Mouse (Mus musculus) thymus, postnatal 36 days (tissue): ENCODE results near the gene Scd4.
"Not testable (repeated sequence)": the region's sequence is repeated elsewhere in the genome, so short reads cannot be mapped to it uniquely, and the experiment has no call there.

Experiments
- DNase-seq, 2 experiments: peaks; one replicate each; pipeline ENCODE4 v3.0.0; 2022; ENCODE audit warnings: mixed read lengths in 2 of 2

Scd4 gene

GRCm38 (mm10) chr19:44301176-44301575 is 31.7 kb upstream of the Scd4 start:
- no peak for DNase-seq

DNA sequence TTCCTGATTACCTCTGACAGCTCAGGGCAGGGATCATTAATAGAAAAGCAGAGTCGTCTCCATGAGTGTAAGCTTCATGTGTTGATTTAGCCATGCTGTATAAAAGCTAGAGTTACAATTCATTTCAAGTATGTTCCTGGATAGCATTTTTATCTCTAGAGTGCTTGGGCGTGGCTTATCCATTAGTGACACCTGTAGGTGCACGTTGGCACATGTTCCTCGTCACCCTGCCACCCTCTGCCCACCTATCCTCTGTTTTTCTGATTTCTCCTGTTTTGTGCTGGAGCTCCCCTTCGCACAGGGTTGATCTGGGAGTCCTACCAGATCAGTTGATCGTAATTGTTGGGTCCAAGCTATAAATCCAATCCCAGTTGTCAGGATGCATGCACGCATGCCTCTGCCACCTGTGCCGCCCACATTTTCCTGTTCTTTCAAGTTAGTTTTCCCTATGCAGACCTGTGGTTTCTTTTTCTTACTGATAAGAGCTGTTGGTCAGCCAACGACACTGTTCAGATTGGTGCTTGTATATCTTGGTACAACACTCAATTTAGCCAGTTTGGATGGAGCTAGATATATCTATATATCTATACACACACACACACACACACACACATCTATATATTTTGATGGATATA is 31.1 kb upstream of the Scd4 start:
- no peak for DNase-seq

DNA sequence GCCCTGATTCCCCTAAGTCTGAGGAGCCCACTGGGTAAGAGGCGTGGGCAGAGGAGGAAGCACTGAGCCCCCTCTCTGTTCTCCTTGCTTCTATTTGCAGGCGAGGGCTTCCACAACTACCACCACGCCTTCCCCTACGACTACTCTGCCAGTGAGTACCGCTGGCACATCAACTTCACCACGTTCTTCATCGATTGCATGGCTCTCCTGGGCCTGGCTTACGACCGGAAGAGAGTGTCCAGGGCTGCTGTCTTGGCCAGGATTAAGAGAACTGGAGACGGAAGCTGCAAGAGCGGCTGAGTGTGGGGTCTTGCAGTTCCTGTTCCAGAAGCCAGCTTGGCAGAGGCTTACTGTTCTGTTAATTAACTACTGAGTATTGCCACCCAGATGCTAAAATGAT is 30.0 kb upstream of the Scd4 start:
- DNase-seq = no peak

DNA sequence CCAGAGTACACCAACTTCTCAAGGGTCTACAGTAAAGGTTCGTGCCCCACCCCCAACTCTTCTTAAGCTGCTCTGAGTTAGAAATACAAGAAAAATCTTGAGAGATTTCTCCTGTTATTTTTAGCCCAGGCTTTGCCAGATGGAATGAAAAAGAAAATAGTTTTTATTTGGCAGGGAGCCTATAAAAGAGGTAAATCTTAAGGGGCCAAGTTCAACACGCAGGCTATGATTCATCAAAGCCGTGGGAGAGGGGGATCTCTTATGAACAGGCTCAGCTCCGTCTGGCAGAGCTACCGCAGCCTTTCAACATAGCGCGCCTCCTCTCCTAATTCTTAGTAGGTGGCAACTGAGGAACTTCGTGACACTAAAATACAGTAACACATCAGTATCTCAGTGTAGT is 29.4 kb upstream of the Scd4 start:
- DNase-seq = no peak

- no peak for DNase-seq
Observed at GRCm38 (mm10) chr19:44304419-44304818, 28.5 kb upstream of the Scd4 start.

- no peak for DNase-seq
Observed at GRCm38 (mm10) chr19:44304851-44305510, 27.9 kb upstream of the Scd4 start.

DNA sequence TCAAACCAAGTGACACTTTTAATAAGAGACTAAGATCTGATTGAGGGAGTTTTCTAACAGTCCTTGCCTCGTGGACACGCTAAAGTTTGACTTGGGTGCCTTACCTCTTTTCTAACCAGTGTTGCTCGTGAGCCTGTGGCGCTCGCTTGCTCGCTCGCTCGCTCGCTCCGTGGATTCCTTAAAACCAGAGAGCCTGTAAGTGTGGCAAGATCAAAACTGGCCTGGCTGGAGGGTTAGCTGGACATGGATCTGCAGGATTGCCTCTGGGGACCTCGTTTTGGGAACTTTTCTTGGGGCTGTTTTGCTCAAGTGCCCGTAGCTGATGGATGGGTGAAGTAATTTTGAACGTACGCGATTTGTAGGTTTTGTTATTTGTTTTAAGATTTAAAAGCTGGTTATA is 27.2 kb upstream of the Scd4 start:
- no peak for DNase-seq

GRCm38 (mm10) chr19:44306171-44306570 is 26.7 kb upstream of the Scd4 start:
- DNase-seq = no peak

DNA sequence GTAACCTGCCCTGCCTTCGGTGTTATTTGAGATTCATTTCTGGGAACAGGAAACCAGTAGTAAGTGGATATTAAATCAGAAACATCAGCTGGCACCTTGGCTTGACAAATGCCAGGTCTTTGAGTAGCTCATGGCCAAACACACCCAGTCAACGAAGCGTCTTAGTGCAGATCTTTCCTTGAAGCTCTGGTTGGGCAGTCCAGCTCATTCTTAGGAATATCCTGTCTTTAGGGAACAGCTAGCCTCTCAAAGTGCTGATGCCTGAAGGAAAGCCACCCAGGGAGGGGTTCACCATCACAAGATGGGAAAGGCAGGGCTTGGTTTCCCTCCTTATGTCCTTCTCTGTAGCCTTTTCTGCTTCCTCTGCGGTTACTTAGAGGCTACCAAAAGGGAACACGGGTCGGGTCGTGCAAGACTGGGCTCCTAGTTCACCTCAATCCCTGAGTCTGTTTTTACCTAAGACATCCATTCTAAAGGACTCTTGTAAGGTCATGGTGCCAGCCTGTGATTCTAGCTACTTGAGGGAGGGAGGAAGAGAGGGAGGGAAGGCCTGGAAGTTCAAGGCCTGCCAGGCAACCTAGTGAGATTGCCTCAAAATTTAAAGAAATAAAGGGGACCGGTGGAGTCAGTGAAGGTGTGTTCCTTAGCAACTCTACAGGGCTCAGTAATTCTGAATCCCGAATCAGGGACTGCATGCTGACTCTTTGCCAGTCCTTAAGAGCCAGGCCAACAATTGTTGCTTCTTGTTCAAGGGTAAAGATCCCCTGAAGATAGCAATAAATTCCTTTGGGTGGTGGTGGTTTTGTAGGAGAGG is 25.6 kb upstream of the Scd4 start:
- no peak for DNase-seq

- DNase-seq = no peak
Observed at GRCm38 (mm10) chr19:44307915-44308470, 24.9 kb upstream of the Scd4 start.

DNA sequence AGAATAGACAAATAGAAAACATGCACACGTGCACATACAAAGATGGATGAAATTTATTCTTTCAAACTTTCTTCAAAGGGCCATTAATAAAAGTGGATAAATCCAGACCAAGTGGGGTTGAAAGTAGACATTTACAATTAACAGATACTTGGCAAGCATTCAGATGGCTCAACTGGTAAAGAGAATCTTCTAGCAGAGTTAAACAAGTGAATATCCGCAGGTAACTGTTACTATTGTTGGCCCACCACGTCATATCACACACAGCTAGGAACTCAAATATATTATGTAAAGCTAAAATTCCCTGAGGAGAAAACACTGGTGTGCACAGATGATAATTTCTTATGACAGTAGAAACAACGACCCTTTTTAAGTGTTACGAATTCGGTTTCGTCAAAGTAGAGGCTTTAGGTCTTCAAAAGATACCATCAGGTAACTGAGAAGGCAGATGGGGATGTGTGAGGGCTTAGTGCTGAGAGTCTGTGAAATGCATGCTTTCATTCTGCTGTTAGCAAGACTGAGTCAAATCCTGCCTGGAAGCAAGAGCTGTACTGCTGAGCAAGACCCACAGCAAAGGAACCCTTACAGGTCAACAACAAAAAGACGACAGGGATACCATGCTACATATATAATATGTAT is 24.2 kb upstream of the Scd4 start:
- DNase-seq = no peak

DNA sequence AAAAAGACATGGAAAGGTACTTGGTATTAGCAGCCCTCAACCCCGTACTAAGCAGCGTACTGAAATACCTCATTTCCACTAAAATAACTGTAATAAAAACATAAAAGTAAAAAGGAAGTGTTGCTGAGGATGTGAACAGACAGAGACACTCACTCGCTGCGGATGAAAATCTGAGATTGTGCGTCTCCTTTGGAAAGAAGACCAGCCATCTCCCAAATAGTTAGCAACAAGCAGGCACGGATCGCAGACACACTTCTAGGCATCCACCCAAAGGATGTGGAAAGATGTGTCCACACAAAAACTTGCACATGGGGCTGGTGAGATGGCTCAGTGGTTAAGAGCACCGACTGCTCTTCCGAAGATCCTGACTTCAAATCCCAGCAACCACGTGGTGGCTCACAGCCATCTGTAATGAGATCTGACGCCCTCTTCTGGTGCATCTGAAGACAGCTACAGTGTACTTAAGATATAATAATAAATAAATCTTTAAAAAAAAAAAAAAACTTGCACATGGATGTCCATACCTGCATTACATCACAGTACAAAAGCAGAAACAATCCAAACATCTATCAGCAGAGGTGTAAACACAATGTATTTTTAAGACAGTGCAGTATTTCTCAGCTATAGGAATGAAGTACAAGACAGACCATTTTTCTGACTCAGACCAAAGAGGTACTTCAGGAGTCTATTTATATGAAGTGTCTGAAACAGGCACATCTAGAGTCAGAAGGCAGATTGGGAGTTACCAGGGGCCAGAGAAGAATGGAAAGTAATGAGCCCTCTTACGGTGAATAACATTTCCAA is 23.3 kb upstream of the Scd4 start:
- DNase-seq = no peak

- not testable (repeated sequence) for DNase-seq
Observed at GRCm38 (mm10) chr19:44310155-44310575, 22.7 kb upstream of the Scd4 start.

DNA sequence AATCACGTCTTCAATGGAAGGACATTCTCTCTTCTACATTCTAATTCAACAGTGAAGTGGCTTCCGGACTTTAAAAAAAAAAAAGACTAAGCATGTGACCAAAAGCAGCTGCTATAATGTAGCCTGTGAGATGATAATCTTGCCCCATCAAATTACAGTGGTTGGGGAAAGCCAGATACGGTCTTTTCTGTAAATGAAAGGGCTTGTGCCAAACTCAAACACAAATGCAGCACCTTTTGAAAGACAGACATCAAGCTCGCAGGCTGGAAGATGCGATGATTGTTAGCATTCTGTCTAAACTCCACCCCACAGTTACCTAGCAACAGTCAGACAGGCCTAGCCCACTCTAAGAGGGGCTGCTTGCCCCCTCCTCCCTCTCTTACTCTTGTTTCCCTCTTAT is 22.1 kb upstream of the Scd4 start:
- no peak for DNase-seq

- DNase-seq = no peak
Observed at GRCm38 (mm10) chr19:44311306-44312006, 21.4 kb upstream of the Scd4 start.

GRCm38 (mm10) chr19:44312007-44312360 is 20.9 kb upstream of the Scd4 start:
- no peak for DNase-seq

DNA sequence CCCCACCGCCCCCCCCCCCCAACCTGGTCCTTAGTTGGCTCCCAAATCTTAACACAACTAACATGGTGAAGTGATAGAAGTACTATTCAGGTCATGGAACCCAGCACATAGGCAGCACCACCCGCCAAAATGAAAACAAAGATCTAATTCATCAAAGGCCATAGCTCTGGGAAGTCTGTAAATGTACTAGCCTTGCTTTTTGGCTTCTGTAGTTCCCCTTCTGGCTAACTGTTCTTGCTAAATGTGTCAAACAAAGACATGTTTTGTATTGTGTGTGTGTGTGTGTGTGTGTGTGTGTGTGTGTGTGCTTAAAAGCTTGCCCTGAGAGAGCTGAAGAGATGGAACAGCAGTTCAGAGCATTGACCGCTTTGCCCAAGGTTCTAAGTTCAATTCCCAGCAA is 19.8 kb upstream of the Scd4 start:
- no peak for DNase-seq

- peak; percentile 57 to 68 for DNase-seq
Observed at GRCm38 (mm10) chr19:44314327-44314759, 18.5 kb upstream of the Scd4 start.

DNA sequence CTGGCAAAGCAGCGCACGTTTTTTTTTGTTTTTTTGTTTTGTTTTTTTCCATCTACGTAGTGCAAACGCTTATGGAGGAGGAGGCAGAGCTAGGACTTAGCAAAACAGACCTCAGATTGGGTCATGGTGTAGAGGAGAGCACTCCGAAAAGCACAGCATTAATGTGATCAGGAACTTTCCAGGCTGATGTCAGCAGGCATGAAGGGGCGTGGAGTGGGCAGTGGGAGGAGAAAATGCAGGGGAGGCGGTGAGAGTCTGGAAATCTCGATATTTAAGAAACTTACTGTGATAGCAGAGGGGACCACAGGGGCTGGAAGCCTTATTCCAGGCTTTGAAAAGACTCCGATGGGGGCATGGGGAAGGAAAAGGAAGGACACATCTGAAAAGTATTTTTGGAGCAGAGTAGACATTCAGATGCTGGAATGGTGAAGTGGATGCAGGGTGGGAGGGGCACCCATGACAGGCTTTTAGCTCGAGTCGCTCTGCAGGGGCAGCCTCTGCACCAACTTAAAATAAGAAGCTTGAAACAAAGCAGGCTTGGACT is 17.9 kb upstream of the Scd4 start:
- no peak for DNase-seq

GRCm38 (mm10) chr19:44316752-44317315 is 16.1 kb upstream of the Scd4 start:
- no peak for DNase-seq

GRCm38 (mm10) chr19:44317391-44317790 is 15.5 kb upstream of the Scd4 start:
- DNase-seq = no peak
